ENCODE assay signal across 15 mouse cellular contexts in genomic region chr2:142404321-142404720, GRCm38 (mm10).
DNase-seq lines count a peak whose midpoint lies in the region; ATAC-seq lines count a peak whose summit lies in the region.
"Had no signal": no experiment of that assay in that cellular context is flagged by ENCODE, and none has a peak within 500 bp of the region (broad histone marks: within the 10 kb centered on the region; RNA-seq: fewer than 3 reads in every experiment).

No protein-coding gene starts in this region.

- H3K4me1 ChIP-seq in heart, embryonic 12.5 days (replicated peaks): peaks cover 13% of the 10 kb centered on the region; the same call in 1 of the 2 replicates
- no peaks in the 10 kb centered on the region for H3K4me1 ChIP-seq in hindbrain, embryonic 16.5 days (ENCODE audit: control insufficient read depth, insufficient read depth, low read depth, low read length)
- H3K4me1 ChIP-seq: stomach, embryonic 15.5 days had no signal

- H3K27ac ChIP-seq in heart, embryonic 12.5 days (ENCODE audit: poor library complexity, severe bottlenecking): no peak overlapping the region
- H3K27ac ChIP-seq in hindbrain, embryonic 16.5 days (ENCODE audit: low read depth, low read length): no peak overlapping the region
- H3K27ac ChIP-seq: liver, embryonic 14.5 days; stomach, embryonic 15.5 days had no signal

- DNase-seq in heart, adult 11 months: peak; percentile 55
- peak; percentile 9 for DNase-seq in right cerebral cortex, postnatal 14 days
- DNase-seq in right cerebral cortex, postnatal 25 days: no peak
- DNase-seq in gastrocnemius, postnatal 4 days (ENCODE audit: low spot score in 2 of 2): no peak
- no peak for DNase-seq in layer of hippocampus, adult 8-10 months (ENCODE audit: low spot score in 2 of 2)
- DNase-seq: cerebellum, postnatal 36 days; kidney, postnatal 4 days; lung, postnatal 36 days; thymus, postnatal 25 days had no signal

- no peak for ATAC-seq in heart, embryonic 12.5 days (ENCODE audit: insufficient number of reproducible peaks, low FRiP score)
- peak; percentile 55 for ATAC-seq in hindbrain, embryonic 16.5 days
- ATAC-seq: CD4-positive, CD25-positive, alpha-beta regulatory T cell, adult 4 months had no signal

- H3K9ac ChIP-seq in heart, embryonic 12.5 days: no peak overlapping the region
- H3K9ac ChIP-seq in hindbrain, embryonic 16.5 days (ENCODE audit: low read depth, low read length): no peak overlapping the region
- H3K9ac ChIP-seq: liver, embryonic 14.5 days; stomach, embryonic 15.5 days had no signal

- no peaks in the 10 kb centered on the region for H3K27me3 ChIP-seq in heart, embryonic 12.5 days (replicated peaks)
- H3K27me3 ChIP-seq in hindbrain, embryonic 16.5 days (replicated peaks; ENCODE audit: control insufficient read depth, insufficient read depth, low read length): no peaks in the 10 kb centered on the region
- H3K27me3 ChIP-seq: stomach, embryonic 15.5 days had no signal

- H3K36me3 ChIP-seq in heart, embryonic 12.5 days: no peaks in the 10 kb centered on the region
- H3K36me3 ChIP-seq in hindbrain, embryonic 16.5 days (ENCODE audit: control insufficient read depth, insufficient read depth, low read length): no peaks in the 10 kb centered on the region
- H3K36me3 ChIP-seq: stomach, embryonic 15.5 days had no signal

- H3K4me3 ChIP-seq in heart, embryonic 12.5 days: no peak overlapping the region
- H3K4me3 ChIP-seq in hindbrain, embryonic 16.5 days (ENCODE audit: low read length): no peak overlapping the region
- H3K4me3 ChIP-seq: myocyte; stomach, embryonic 15.5 days had no signal

- H3K4me2 ChIP-seq in heart, embryonic 12.5 days: no peak overlapping the region
- H3K4me2 ChIP-seq in hindbrain, embryonic 16.5 days (ENCODE audit: low read length): no peak overlapping the region
- H3K4me2 ChIP-seq: stomach, embryonic 15.5 days had no signal

- H3K9me3 ChIP-seq in heart, embryonic 12.5 days (replicated peaks): no peaks in the 10 kb centered on the region
- no peaks in the 10 kb centered on the region for H3K9me3 ChIP-seq in hindbrain, embryonic 16.5 days (ENCODE audit: control insufficient read depth, low read length)
- H3K9me3 ChIP-seq: stomach, embryonic 15.5 days had no signal

- WGBS in heart, embryonic 12.5 days: 61% methylated on average over 6 of the region's 6 CpGs
- 43% methylated on average over 6 of the region's 6 CpGs for WGBS in hindbrain, embryonic 16.5 days

Comparison
In these comparisons a context has a peak if more than half of its experiments do, and no peak if none do; other contexts are left out.
1. DNase-seq: peak in heart, adult 11 months (single experiment) and right cerebral cortex, postnatal 14 days (single experiment); none in right cerebral cortex, postnatal 25 days (single experiment), gastrocnemius, postnatal 4 days (0 of 2) and layer of hippocampus, adult 8-10 months (0 of 2).